Mouse (Mus musculus) left cerebral cortex, adult 2 months (tissue): Measurements from ENCODE around the gene Pptc7. TPM values are rescaled to one million over a fixed set of nuclear protein-coding genes. Genes with fewer than 3 reads are reported as not detected.

Experiments
- DNase-seq, 2 experiments: peaks; one replicate each; pipeline ENCODE4 v3.0.0; 2021 to 2022; ENCODE audit warnings: low spot score in 2 of 2, mixed read lengths in 1 of 2; ENCODE audit errors: extremely low spot score in 1 of 2
- H3K27ac ChIP-seq: fragments of 200-600 bp; 2 replicates; pipeline ENCODE4 v1.8.1; 2022
- H3K4me3 ChIP-seq: fragments of 200-600 bp; 2 replicates; pipeline ENCODE4 v1.8.1; 2022
- CTCF ChIP-seq: fragments of 200-600 bp; IDR thresholded peaks from 2 replicates; pipeline ENCODE4 v1.8.1; 2022; ENCODE audit warnings: antibody characterized with exemption, mild to moderate bottlenecking, moderate library complexity
- intact Hi-C: fragments of 180-260 bp; cut with DNase I; formaldehyde crosslinking; loops from one replicate; pipeline ENCODE4 v1.15.1; 2025
- total RNA-seq, 2 experiments: library from RNA; stranded (reverse); gene quantifications; 2 replicates each; pipeline ENCODE4 v1.2.3; 2021

Gene Pptc7
- total RNA-seq, 2 experiments from 2014 or later = 41.2 to 42.5 TPM

DNA sequence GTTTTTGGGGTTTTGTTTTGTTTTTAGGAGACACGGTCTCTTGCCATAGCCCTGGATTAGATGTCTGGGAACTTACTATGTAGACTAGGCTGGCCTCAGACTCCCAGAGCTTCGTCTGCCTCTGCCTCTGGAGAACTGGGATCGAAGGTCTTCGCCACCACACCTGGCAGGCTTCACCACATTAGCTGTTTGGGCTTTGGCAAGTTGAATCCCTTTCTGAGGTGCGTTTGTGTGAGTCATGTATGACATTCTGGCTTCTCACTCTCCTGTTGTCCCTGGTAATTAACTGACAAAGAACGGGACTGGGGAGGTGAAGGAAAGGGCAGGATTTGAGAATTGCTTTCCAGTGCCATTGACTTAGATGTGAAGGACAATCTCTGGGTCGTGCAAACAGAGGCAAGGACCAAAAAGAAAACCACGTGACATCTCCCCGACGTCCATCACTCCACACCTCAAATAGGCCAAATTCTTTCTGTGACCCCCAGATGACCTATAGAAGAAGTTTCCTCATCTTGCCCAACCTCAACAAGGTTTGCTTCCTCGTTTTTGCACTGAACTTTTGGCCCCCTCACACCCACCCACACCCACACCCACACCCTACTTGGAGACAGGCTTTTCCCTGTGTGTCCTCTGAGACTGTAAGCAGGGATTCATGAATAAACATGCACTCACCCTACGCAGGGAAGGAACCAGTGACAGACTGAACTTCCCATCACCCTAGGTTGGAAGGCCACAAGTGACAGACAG, 15.1 kb upstream of the Pptc7 start:
- no peak for DNase-seq
- TF ChIP-seq CTCF = no peak
- Histone ChIP-seq H3K4me3 (no peak overlapping the region), H3K27ac (no peak overlapping the region)
- intact Hi-C loops = loop anchor here (1.0 to 5.0 kb wide), 3 partner anchors 58 to 123 kb away; partner anchors contain the start of gene Arpc3

DNA sequence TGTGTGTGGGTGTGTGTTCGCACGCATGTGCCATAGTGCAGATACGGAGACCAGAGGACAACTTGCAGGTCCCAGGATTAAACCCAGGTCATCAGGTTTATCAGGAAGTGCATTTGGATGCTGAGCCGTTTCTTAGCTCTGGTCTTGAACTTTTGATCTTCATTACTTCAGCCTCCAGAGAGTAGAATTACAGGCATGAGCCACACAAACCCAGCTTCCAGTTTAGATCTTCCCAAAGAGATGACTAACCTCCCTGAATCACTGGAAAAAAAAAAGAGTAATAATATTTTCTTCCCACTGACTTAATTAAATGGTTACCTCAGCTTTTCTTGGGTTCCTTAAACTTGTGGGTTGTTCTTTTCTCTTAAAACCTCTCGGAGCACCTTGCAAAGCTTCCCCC, 11.3 kb upstream of the Pptc7 start:
- DNase-seq = no peak
- no peak for TF ChIP-seq CTCF
- intact Hi-C loops = no loop called here
- no peak overlapping the region for H3K4me3 ChIP-seq
- H3K27ac ChIP-seq = no peak overlapping the region

DNA sequence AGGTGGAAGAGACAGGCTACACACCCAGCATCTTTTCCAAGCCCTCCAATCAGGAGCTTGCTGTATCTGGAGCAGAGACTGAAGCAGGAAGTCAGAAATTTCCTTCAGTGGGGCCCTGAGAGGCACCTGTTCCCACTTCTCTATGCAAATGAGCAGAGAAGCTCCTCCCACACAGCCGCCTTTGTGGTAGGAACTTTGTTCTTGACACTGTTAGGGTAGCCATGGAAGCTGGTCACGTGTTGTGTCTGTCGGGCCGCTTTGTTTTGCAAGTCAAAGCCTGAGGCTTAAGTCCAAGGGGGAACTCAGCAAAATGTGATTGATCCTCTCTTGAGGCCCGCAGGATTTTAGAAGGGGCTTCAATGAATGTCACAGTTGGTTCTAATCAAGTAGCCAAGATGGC, 9.4 kb upstream of the Pptc7 start:
- DNase-seq = no peak
- no peak overlapping the region for H3K27ac ChIP-seq
- TF ChIP-seq CTCF = no peak
- intact Hi-C loops = no loop called here
- H3K4me3 ChIP-seq = no peak overlapping the region

DNA sequence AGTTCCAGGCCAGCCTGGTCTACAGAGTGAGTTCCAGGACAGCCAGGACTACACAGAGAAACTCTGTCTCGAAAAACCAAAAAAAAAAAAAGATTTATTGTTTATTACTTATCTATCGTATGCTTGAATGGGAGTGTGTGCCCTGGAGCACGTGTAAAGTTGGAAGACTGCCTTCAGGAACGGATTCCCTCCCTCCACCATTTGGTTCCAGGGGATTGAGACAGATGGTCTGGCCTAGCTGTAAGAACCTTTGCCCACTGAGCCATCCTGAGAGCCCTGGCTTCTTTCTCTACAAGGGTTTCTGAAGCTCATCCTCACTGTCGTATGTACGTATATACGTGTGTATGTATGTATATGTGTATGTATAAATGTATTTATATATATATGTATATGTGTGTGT, 5.2 kb upstream of the Pptc7 start:
- no peak for DNase-seq
- intact Hi-C loops = no loop called here
- H3K27ac ChIP-seq = no peak overlapping the region
- TF ChIP-seq CTCF = no peak
- H3K4me3 ChIP-seq = no peak overlapping the region

DNA sequence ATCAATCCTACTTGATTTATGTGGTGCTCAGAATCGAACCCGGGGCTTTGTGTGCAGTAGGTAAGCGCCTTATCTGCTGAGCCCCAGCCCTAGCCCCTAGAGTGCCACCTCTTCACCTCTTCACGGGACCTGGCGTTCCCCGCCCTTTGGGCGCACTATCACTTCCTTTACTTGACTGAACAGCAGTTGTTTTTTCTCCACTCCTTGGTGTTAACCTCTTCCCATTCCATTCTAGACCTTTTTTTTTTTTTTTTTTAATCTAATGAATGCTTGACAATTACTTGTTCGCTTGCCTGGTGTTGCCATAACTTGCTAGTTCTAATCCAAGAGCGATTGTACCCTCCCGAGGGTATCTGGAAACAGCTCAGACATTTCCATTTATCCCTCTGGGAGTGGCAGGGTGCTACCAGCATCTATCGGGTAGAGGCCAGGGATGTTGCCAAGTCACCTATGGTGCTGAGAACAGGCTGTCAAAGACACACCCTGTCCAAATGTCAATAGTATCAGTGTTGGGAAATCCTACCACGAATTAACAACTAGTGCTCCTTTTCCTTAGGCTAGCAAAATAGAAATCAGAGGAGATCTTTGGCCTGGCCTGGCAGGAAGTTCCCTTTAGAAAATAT, 4.3 kb upstream of the Pptc7 start:
- TF ChIP-seq CTCF = no peak
- DNase-seq = no peak
- intact Hi-C loops = no loop called here
- H3K4me3 ChIP-seq = no peak overlapping the region
- H3K27ac ChIP-seq = no peak overlapping the region

DNA sequence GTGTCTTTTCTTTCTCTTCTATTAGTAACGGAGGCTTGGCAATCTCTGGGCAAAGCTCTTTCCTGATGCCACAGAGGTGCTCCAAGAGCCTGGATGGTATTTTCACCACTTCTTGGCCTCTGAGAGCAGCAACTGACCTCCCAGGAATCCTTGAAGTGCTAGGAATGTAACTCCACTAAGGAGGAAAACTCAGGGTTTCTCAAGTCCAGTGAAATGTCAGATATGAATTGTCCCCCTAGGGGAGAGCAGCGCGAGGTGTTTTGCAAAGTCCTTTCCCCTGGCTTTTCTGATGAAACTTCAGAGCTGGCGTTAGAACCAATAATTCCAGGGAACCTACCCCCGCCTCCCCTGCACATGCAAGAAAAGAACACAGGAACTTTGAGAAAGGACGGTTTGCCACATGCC, 3.7 kb upstream of the Pptc7 start:
- no peak for DNase-seq
- TF ChIP-seq CTCF = no peak; the same call in 1 of the 2 replicates
- intact Hi-C loops = no loop called here
- Histone ChIP-seq H3K27ac (no peak overlapping the region), H3K4me3 (no peak overlapping the region)

DNA sequence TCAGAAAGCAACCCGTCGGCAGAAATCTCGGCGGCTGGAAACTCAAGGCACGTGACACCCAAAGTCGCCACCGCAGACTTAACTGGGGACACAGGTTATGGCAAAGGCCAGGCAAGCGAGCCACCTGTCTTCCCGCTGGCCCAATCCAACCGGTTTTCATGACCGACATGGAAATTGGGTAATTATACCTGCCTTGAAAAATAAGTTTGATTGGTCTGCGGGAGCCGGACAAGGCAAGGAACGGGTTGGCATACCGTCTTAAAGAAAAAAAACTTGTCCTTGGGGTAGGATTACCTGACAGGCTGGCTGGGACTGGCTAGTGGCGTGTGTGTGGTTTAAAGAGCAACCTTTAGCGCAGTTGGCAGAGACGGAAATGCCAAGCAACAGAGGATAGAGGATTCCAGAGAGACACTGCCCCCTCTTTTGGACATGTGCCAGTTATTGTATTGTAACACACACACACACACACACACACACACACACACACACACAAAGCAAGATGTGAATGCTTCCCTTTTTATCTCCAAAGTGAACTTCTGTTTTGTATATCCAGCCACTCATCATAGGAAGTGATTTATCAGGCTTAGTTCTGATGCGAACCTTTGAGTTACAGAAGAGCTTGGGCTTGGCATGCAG, 3.2 kb upstream of the Pptc7 start:
- no peak for DNase-seq
- intact Hi-C loops = no loop called here
- no peak for TF ChIP-seq CTCF
- Histone ChIP-seq H3K4me3 (no peak overlapping the region), H3K27ac (no peak overlapping the region)

DNA sequence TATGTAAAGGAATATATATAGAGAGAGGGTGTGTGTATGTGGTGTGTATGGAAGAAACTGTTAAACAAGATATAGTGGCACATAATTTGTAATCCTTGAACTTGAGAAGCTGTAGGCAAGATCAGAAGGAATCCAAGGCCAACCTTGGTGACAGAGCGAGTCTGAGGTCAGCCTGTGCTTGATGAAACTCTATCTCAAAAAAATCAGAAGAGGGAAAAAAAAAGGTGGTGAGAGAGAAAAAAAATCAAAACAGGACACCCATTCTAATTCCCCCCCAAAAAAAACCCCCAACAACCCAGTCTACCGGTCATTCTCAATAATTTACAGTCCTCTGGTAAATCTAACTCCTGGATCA, 360 bp upstream of the Pptc7 start:
- intact Hi-C loops = loop anchor here (1.0 to 2.0 kb wide), 2 partner anchors 41 to 70 kb away; partner anchors contain the start of genes Rad9b and Vps29
- no peak for DNase-seq
- TF ChIP-seq CTCF = no peak
- Histone ChIP-seq H3K4me3 (peak overlapping the region; percentile 74), H3K27ac (no peak overlapping the region; the same call in 1 of the 2 replicates)

DNA sequence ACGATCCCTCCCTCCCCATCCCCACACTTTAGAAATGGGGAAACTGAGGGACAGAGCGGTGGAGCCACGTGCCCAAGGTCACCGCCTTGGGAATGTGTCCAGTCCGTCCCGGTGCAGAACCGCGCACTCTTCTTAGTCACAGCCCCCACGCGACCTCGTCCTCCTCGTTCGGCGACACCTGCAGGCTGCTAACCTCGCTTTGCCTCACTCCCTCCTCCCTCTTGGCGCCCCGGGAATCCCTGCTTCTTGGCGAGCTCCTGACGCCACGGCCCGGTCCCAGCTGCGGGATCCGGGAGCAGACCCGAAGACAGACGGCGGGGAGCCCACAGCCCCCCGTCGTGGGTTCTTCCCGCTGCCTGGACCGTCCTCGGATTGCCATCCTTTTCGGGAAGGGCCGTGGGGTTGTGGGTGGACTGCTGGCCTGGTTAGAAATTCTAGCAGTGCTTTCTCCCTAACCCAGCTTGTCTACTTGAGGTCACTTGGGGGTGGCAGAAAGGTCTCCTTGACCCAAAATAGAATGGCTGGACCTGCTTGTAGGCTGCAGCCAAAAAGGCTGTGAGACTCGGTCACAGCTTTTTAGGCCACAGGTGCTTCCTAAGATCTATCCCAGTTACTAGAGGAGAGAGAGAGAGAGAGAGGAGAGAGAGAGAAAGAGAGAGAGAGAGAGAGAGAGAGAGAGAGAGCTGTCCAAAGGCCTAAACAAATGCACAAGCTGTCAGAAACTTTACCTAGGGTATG, 1.0 kb downstream of the Pptc7 start:
- peak overlapping the region; percentile 85 for H3K27ac ChIP-seq
- intact Hi-C loops = loop anchor here (2.0 kb wide), 1 partner anchor 40 kb away; no protein-coding TSS in a partner anchor
- H3K4me3 ChIP-seq = peak overlapping the region; percentile 74
- TF ChIP-seq CTCF = no peak
- DNase-seq = peak; percentile 41 to 61

DNA sequence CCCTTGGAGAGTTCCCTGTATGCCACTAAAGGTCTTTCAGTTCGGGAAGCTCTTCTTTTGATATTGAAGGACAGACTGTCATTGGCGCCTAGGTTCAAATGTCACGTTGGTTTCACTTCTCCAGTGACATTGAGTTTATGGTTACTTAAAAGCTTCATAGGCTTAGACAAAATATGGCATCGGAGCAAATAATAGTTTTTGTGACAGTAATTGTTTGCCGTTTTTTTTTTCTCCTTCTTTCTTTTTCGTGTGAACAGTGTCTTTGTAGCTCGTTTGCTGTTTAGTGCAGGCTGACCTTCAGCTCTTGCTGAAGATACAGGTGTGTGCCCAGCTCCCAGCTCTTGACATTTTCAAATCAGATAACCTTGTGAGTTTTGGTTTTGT, 1.6 kb downstream of the Pptc7 start:
- Histone ChIP-seq H3K4me3 (peak overlapping the region; percentile 74), H3K27ac (no peak overlapping the region)
- no peak for DNase-seq
- intact Hi-C loops = loop anchor here (2.0 kb wide), 1 partner anchor 39 kb away; no protein-coding TSS in a partner anchor
- TF ChIP-seq CTCF = no peak

DNA sequence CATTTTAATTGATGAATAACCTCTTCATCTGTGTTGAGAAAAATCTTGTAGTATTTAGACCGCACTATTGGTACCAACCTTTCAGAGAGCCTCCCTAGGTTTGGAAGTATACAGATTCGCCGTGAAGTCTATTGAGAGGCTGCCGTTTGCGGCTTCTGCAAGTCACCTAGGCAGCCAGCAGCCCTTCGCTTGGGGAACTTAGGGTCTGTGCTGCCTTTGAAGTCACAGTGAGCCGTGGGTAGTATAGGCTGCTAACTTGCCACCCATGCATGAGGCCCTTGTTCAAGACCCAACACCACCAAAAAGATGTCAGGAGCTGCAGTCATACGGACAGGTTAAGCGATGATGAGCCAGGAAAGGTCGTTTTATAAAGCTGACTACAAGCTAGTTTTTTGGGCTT, 2.0 kb downstream of the Pptc7 start:
- H3K4me3 ChIP-seq = peak overlapping the region; percentile 74
- TF ChIP-seq CTCF = no peak
- intact Hi-C loops = no loop called here

DNA sequence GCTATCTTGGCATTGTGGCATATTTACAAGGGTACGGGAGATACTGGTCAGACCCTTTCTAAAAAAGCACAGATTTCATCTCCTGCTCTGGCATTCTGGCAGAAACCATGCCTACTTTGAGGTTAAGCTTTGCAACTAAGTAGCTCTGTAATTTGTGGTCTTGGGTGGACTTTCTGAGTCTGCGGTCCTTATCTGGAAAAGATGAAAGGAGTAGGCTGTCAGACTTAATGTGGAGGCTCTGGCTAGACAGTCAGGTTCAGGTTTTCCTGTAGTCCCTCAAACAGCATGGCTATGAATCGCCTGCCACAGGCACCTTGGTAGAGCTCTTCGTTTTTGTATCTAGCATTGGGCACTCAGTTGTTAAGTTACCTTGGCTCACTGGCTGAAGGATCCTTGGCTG, 2.9 kb downstream of the Pptc7 start:
- no peak for TF ChIP-seq CTCF
- DNase-seq = no peak
- no peak overlapping the region for H3K4me3 ChIP-seq
- no peak overlapping the region for H3K27ac ChIP-seq
- intact Hi-C loops = no loop called here

More for the DNA sequence above, 2.0 kb downstream of the Pptc7 start:
- DNase-seq = no peak
- H3K27ac ChIP-seq = no peak overlapping the region
